Mouse (Mus musculus): Measurements from ENCODE around the gene Ybx2.

DNA sequence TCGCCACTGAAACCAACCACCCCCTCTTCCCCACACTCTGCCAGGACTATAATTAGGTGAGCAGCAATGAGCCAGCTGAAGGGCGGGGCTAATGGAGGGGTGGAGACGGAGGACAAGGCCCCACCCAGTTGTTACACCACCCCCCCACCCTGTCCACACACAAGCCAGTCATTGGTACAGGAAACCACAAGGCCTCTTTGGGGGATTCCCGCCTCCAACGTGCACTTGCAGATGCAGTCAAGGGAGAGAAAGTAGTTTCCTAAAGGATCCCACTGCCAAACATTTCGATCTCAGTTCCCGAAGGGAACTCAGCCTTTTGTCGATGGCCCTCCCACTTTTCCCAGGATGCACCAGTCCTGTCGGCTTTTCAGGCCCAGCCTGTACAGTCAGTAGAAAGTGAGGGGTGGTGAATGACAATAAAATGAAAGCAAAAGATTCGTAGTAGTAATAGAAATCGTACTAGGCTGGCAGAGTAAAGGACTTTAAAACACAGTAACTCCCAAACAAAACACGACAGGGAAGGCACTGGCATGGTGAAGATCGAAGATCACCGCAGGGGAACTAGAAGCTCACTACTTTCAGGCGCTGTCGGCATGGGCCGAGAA, 15.8 kb upstream of the Ybx2 start:
- no peak for TF ChIP-seq CTCF (IDR thresholded peaks at IDR 0.05; ENCODE audit: borderline replicate concordance, insufficient read depth, low read length)
- TF ChIP-seq POLR2A (IDR thresholded peaks at IDR 0.05; ENCODE audit: low read depth, low read length), result 0 out of 2 replicates have a peak, but pooled peaks have one; percentile 49
